Mouse (Mus musculus): ENCODE measurements around the gene Cass4. TPM values are rescaled to one million over a fixed set of nuclear protein-coding genes. Genes with fewer than 3 reads are reported as not detected.

Cass4 gene
- total RNA-seq, 4 experiments from 2014 or later, result 0.09 to 0.53 (median 0.35) TPM

GRCm38 (mm10) chr2:172390341-172390740 is 3.3 kb upstream of the Cass4 start:
- DNase-seq (ENCODE audit: low spot score), result no peak

GRCm38 (mm10) chr2:172392041-172392521 is 1.5 kb upstream of the Cass4 start:
- no peak for DNase-seq (ENCODE audit: low spot score)

GRCm38 (mm10) chr2:172394052-172394392 is 428 bp downstream of the Cass4 start:
- DNase-seq (ENCODE audit: low spot score), result no peak

- no peak for DNase-seq (ENCODE audit: low spot score)
These were observed 1.1 kb downstream of the Cass4 start for GRCm38 (mm10) chr2:172394671-172395070.

- no peak for DNase-seq (ENCODE audit: low spot score)
These were observed 2.4 kb downstream of the Cass4 start for GRCm38 (mm10) chr2:172395961-172396360.

GRCm38 (mm10) chr2:172399901-172400300 is 6.3 kb downstream of the Cass4 start:
- DNase-seq (ENCODE audit: low spot score), result no peak

GRCm38 (mm10) chr2:172401116-172401825 is 7.7 kb downstream of the Cass4 start:
- DNase-seq (ENCODE audit: low spot score), result no peak

GRCm38 (mm10) chr2:172404239-172404638 is 10.6 kb downstream of the Cass4 start:
- DNase-seq (ENCODE audit: low spot score), result no peak

- DNase-seq (ENCODE audit: low spot score), result no peak
These were observed 11.4 kb downstream of the Cass4 start for GRCm38 (mm10) chr2:172405011-172405410.

- no peak for DNase-seq (ENCODE audit: low spot score)
These were observed 12.6 kb downstream of the Cass4 start for GRCm38 (mm10) chr2:172406173-172406572.

- no peak for DNase-seq (ENCODE audit: low spot score)
These were observed 13.9 kb downstream of the Cass4 start for GRCm38 (mm10) chr2:172407499-172407898.

- no peak for DNase-seq (ENCODE audit: low spot score)
These were observed 17.1 kb downstream of the Cass4 start for GRCm38 (mm10) chr2:172410686-172411085.

GRCm38 (mm10) chr2:172411091-172411490 is 17.5 kb downstream of the Cass4 start:
- DNase-seq (ENCODE audit: low spot score), result no peak

GRCm38 (mm10) chr2:172412454-172412853 is 18.9 kb downstream of the Cass4 start:
- DNase-seq (ENCODE audit: low spot score), result no peak

- no peak for DNase-seq (ENCODE audit: low spot score)
These were observed 19.7 kb downstream of the Cass4 start for GRCm38 (mm10) chr2:172413273-172413672.

GRCm38 (mm10) chr2:172413894-172414293 is 20.3 kb downstream of the Cass4 start:
- DNase-seq (ENCODE audit: low spot score), result no peak

GRCm38 (mm10) chr2:172416218-172416617 is 22.6 kb downstream of the Cass4 start:
- no peak for DNase-seq (ENCODE audit: low spot score)

GRCm38 (mm10) chr2:172416876-172417275 is 23.3 kb downstream of the Cass4 start:
- DNase-seq (ENCODE audit: low spot score), result no peak

- no peak for DNase-seq (ENCODE audit: low spot score)
These were observed 24.6 kb downstream of the Cass4 start for GRCm38 (mm10) chr2:172418208-172418607.

- DNase-seq (ENCODE audit: low spot score), result no peak
These were observed 37.0 kb downstream of the Cass4 start for GRCm38 (mm10) chr2:172430609-172431008.

- no peak for DNase-seq (ENCODE audit: low spot score)
These were observed 40.2 kb downstream of the Cass4 start for GRCm38 (mm10) chr2:172433746-172434145.

- no peak for DNase-seq (ENCODE audit: low spot score)
These were observed 43.9 kb downstream of the Cass4 start for GRCm38 (mm10) chr2:172437371-172437952.
